Mouse (Mus musculus) cerebellum, adult (tissue): ENCODE results near the gene Gm49396.

Experiments used
- ATAC-seq: cut with Nextera tagmentation; 2 replicates; pipeline ENCODE4 v1.9.2; 2017; ENCODE audit warnings: mild to moderate bottlenecking, moderate library complexity, mixed read lengths; ENCODE audit not compliant: insufficient number of reproducible peaks, low FRiP score, low TSS enrichment

The Gm49396 gene

GRCm38 (mm10) chr7:30563117-30563905 is at the start of gene Gm49396, which contains the start of the genes U2af1l4 and Psenen:
Gene Gm49396, plus strand, starts transcription at chr7:30563344.
Gene U2af1l4, plus strand, starts transcription at chr7:30563301.
Gene Psenen, minus strand, starts transcription at chr7:30563627.
- peak; percentile 67 for ATAC-seq

GRCm38 (mm10) chr7:30515003-30515760 is 48.0 kb upstream of the Gm49396 start:
- ATAC-seq, result no peak

GRCm38 (mm10) chr7:30518325-30518724 is 44.8 kb upstream of the Gm49396 start:
- no peak for ATAC-seq

- no peak for ATAC-seq
Observed at GRCm38 (mm10) chr7:30520396-30520795, 42.7 kb upstream of the Gm49396 start.

- ATAC-seq, result peak; percentile 36; the same call in 1 of the 2 replicates
Observed at GRCm38 (mm10) chr7:30520856-30521255, 42.3 kb upstream of the Gm49396 start.

GRCm38 (mm10) chr7:30522871-30523270 is 40.3 kb upstream of the Gm49396 start:
- no peak for ATAC-seq

GRCm38 (mm10) chr7:30524487-30524886 is 38.7 kb upstream of the Gm49396 start:
- ATAC-seq, result no peak

- no peak for ATAC-seq
Observed at GRCm38 (mm10) chr7:30525954-30526353, 37.2 kb upstream of the Gm49396 start.

GRCm38 (mm10) chr7:30526399-30526798 is 36.7 kb upstream of the Gm49396 start:
- no peak for ATAC-seq

- no peak for ATAC-seq
Observed at GRCm38 (mm10) chr7:30526981-30527380, 36.2 kb upstream of the Gm49396 start.

- no peak for ATAC-seq
Observed at GRCm38 (mm10) chr7:30531291-30531815, 31.8 kb upstream of the Gm49396 start.

- ATAC-seq, result no peak
Observed at GRCm38 (mm10) chr7:30532931-30533330, 30.2 kb upstream of the Gm49396 start.

GRCm38 (mm10) chr7:30533941-30534632 is 29.1 kb upstream of the Gm49396 start:
- ATAC-seq, result no peak

- ATAC-seq, result peak; percentile 74; the same call in 1 of the 2 replicates
Observed at GRCm38 (mm10) chr7:30534633-30535577, 28.2 kb upstream of the Gm49396 start, which contains the start of gene Arhgap33. Gene Arhgap33, minus strand, starts transcription at chr7:30535060.

- no peak for ATAC-seq
Observed at GRCm38 (mm10) chr7:30540572-30540971, 22.6 kb upstream of the Gm49396 start.

GRCm38 (mm10) chr7:30544327-30544726 is 18.8 kb upstream of the Gm49396 start:
- ATAC-seq, result no peak

- no peak for ATAC-seq
Observed at GRCm38 (mm10) chr7:30549880-30550279, 13.3 kb upstream of the Gm49396 start.

- no peak for ATAC-seq
Observed at GRCm38 (mm10) chr7:30550603-30551002, 12.5 kb upstream of the Gm49396 start.

- ATAC-seq, result 0 out of 2 replicates have a peak, but pooled peaks have one; percentile 26
Observed at GRCm38 (mm10) chr7:30551445-30552101, 11.6 kb upstream of the Gm49396 start.
